Mouse (Mus musculus): Measurements from ENCODE around the gene Dop1b. TPM values are rescaled to one million over a fixed set of nuclear protein-coding genes. Genes with fewer than 3 reads are reported as not detected.

Dop1b gene
- total RNA-seq, 1 experiment, result 11.6 TPM

GRCm38 (mm10) chr16:93797021-93797840, 85.5 kb downstream of the Dop1b start:
- no peak overlapping the region for H3K9ac ChIP-seq (ENCODE audit: insufficient read depth, low read depth, low read length, poor library complexity, severe bottlenecking)
- no peak overlapping the region for H3K4me3 ChIP-seq (ENCODE audit: insufficient read depth in 1 of 2, low read depth in 1 of 2, low read length in 2 of 2, poor library complexity in 1 of 2, severe bottlenecking in 1 of 2)
- H3K9me3 ChIP-seq (ENCODE audit: control insufficient read depth, insufficient read depth, low read depth, low read length), result no peaks in the 10 kb centered on the region
- in situ Hi-C loops (cut with MboI; ENCODE audit: low sequenced_read_pairs in 2 of 2, unreplicated experiment in 2 of 2), result no loop called here
- no peak for TF ChIP-seq ZNF384 (IDR thresholded peaks at IDR 0.05; ENCODE audit: low read depth, low read length)
- no peak for TF ChIP-seq CHD2 (IDR thresholded peaks at IDR 0.05; ENCODE audit: low read depth, low read length)
- no peak for TF ChIP-seq MAFK (IDR thresholded peaks at IDR 0.05; ENCODE audit: insufficient read depth, low read depth, low read length)
- no peak for TF ChIP-seq HCFC1 (IDR thresholded peaks at IDR 0.05; ENCODE audit: borderline replicate concordance, insufficient read depth, low read length)
- no peak for TF ChIP-seq ZC3H11A (IDR thresholded peaks at IDR 0.05; ENCODE audit: borderline replicate concordance, low read depth, low read length)
- H3K4me1 ChIP-seq (ENCODE audit: control insufficient read depth in 2 of 2, insufficient read depth in 2 of 2, low read length in 2 of 2, poor library complexity in 1 of 2), result peaks cover 10 to 27% of the 10 kb centered on the region in 2 experiments
- peaks cover 5% of the 10 kb centered on the region for H3K36me3 ChIP-seq (ENCODE audit: control insufficient read depth, insufficient read depth, low read length, poor library complexity, severe bottlenecking)
- DNase-seq (ENCODE audit: low read depth, low spot score), result no peak
- H3K27ac ChIP-seq (ENCODE audit: insufficient read depth, low read depth, low read length, poor library complexity, severe bottlenecking), result no peak overlapping the region

- no peaks in the 10 kb centered on the region for H3K9me3 ChIP-seq (ENCODE audit: control insufficient read depth, insufficient read depth, low read depth, low read length)
- no peak overlapping the region for H3K27ac ChIP-seq (ENCODE audit: insufficient read depth, low read depth, low read length, poor library complexity, severe bottlenecking)
- no peak overlapping the region for H3K9ac ChIP-seq (ENCODE audit: insufficient read depth, low read depth, low read length, poor library complexity, severe bottlenecking)
- in situ Hi-C loops (cut with MboI; ENCODE audit: low sequenced_read_pairs in 2 of 2, unreplicated experiment in 2 of 2), result no loop called here
- DNase-seq (ENCODE audit: low read depth, low spot score), result no peak
- H3K4me3 ChIP-seq (ENCODE audit: insufficient read depth in 1 of 2, low read depth in 1 of 2, low read length in 2 of 2, poor library complexity in 1 of 2, severe bottlenecking in 1 of 2), result no peak overlapping the region
- no peak for TF ChIP-seq HCFC1 (IDR thresholded peaks at IDR 0.05; ENCODE audit: borderline replicate concordance, insufficient read depth, low read length)
- no peak for TF ChIP-seq CHD2 (IDR thresholded peaks at IDR 0.05; ENCODE audit: low read depth, low read length)
- no peak for TF ChIP-seq ZNF384 (IDR thresholded peaks at IDR 0.05; ENCODE audit: low read depth, low read length)
- TF ChIP-seq MAFK (IDR thresholded peaks at IDR 0.05; ENCODE audit: insufficient read depth, low read depth, low read length), result no peak
- TF ChIP-seq ZC3H11A (IDR thresholded peaks at IDR 0.05; ENCODE audit: borderline replicate concordance, low read depth, low read length), result no peak
- H3K4me1 ChIP-seq (ENCODE audit: control insufficient read depth in 2 of 2, insufficient read depth in 2 of 2, low read length in 2 of 2, poor library complexity in 1 of 2), result peaks cover 10 to 27% of the 10 kb centered on the region in 2 experiments
- H3K36me3 ChIP-seq (ENCODE audit: control insufficient read depth, insufficient read depth, low read length, poor library complexity, severe bottlenecking), result no peaks in the 10 kb centered on the region; the same call in 1 of the 2 replicates
Measured at GRCm38 (mm10) chr16:93797841-93798492, 86.3 kb downstream of the Dop1b start.

GRCm38 (mm10) chr16:93798623-93799022, 86.9 kb downstream of the Dop1b start:
- DNase-seq (ENCODE audit: low read depth, low spot score), result no peak
- Histone ChIP-seq H3K4me1 (ENCODE audit: control insufficient read depth in 2 of 2, insufficient read depth in 2 of 2, low read length in 2 of 2, poor library complexity in 1 of 2) (peaks cover 10 to 27% of the 10 kb centered on the region in 2 experiments), H3K36me3 (ENCODE audit: control insufficient read depth, insufficient read depth, low read length, poor library complexity, severe bottlenecking) (no peaks in the 10 kb centered on the region), H3K9ac (ENCODE audit: insufficient read depth, low read depth, low read length, poor library complexity, severe bottlenecking) (no peak overlapping the region), H3K4me3 (ENCODE audit: insufficient read depth in 1 of 2, low read depth in 1 of 2, low read length in 2 of 2, poor library complexity in 1 of 2, severe bottlenecking in 1 of 2) (no peak overlapping the region), H3K9me3 (ENCODE audit: control insufficient read depth, insufficient read depth, low read depth, low read length) (no peaks in the 10 kb centered on the region), H3K27ac (ENCODE audit: insufficient read depth, low read depth, low read length, poor library complexity, severe bottlenecking) (no peak overlapping the region)
- in situ Hi-C loops (cut with MboI; ENCODE audit: low sequenced_read_pairs in 2 of 2, unreplicated experiment in 2 of 2), result no loop called here
- no peak for TF ChIP-seq HCFC1 (IDR thresholded peaks at IDR 0.05; ENCODE audit: borderline replicate concordance, insufficient read depth, low read length)
- no peak for TF ChIP-seq ZNF384 (IDR thresholded peaks at IDR 0.05; ENCODE audit: low read depth, low read length)
- no peak for TF ChIP-seq CHD2 (IDR thresholded peaks at IDR 0.05; ENCODE audit: low read depth, low read length)
- no peak for TF ChIP-seq MAFK (IDR thresholded peaks at IDR 0.05; ENCODE audit: insufficient read depth, low read depth, low read length)

- Histone ChIP-seq H3K9ac (ENCODE audit: insufficient read depth, low read depth, low read length, poor library complexity, severe bottlenecking) (no peak overlapping the region), H3K4me1 (ENCODE audit: control insufficient read depth in 2 of 2, insufficient read depth in 2 of 2, low read length in 2 of 2, poor library complexity in 1 of 2) (peaks cover 10 to 27% of the 10 kb centered on the region in 2 experiments), H3K27ac (ENCODE audit: insufficient read depth, low read depth, low read length, poor library complexity, severe bottlenecking) (no peak overlapping the region), H3K4me3 (ENCODE audit: insufficient read depth in 1 of 2, low read depth in 1 of 2, low read length in 2 of 2, poor library complexity in 1 of 2, severe bottlenecking in 1 of 2) (no peak overlapping the region), H3K9me3 (ENCODE audit: control insufficient read depth, insufficient read depth, low read depth, low read length) (no peaks in the 10 kb centered on the region), H3K36me3 (ENCODE audit: control insufficient read depth, insufficient read depth, low read length, poor library complexity, severe bottlenecking) (no peaks in the 10 kb centered on the region)
- in situ Hi-C loops (cut with MboI; ENCODE audit: low sequenced_read_pairs in 2 of 2, unreplicated experiment in 2 of 2), result no loop called here
- no peak for TF ChIP-seq HCFC1 (IDR thresholded peaks at IDR 0.05; ENCODE audit: borderline replicate concordance, insufficient read depth, low read length)
- TF ChIP-seq CHD2 (IDR thresholded peaks at IDR 0.05; ENCODE audit: low read depth, low read length), result no peak
- no peak for TF ChIP-seq ZC3H11A (IDR thresholded peaks at IDR 0.05; ENCODE audit: borderline replicate concordance, low read depth, low read length)
- TF ChIP-seq ZNF384 (IDR thresholded peaks at IDR 0.05; ENCODE audit: low read depth, low read length), result no peak
- no peak for TF ChIP-seq MAFK (IDR thresholded peaks at IDR 0.05; ENCODE audit: insufficient read depth, low read depth, low read length)
- no peak for DNase-seq (ENCODE audit: low read depth, low spot score)
Measured at GRCm38 (mm10) chr16:93799071-93799470, 87.4 kb downstream of the Dop1b start.

Data from ES-E14 (cell line).